8 mouse cellular contexts compared by ENCODE assay signal in genomic region chr3:129213633-129214145, GRCm38 (mm10). TPM values are rescaled to one million over a fixed set of nuclear protein-coding genes. Genes with fewer than 3 reads are reported as not detected.
A peak's percentile ranks its signal among the peaks of the same experiment; 100 is the strongest.
DNase-seq lines count a peak whose midpoint lies in the region; ATAC-seq and TF ChIP-seq lines count a peak whose summit lies in the region.

No protein-coding gene starts in this region.

- under 1% methylated on average over 39 of the region's 39 CpGs for WGBS in intestine, postnatal 0 days
- under 1% methylated on average over 39 of the region's 39 CpGs for WGBS in lung, embryonic 14.5 days
- under 1% methylated on average over 39 of the region's 39 CpGs for WGBS in olfactory bulb, adult 2 months

- TF ChIP-seq POLR2A in olfactory bulb, adult 2 months (IDR thresholded peaks at IDR 0.05; ENCODE audit: insufficient read depth, low read depth, low read length): no peak

- H3K4me3 ChIP-seq in intestine, postnatal 0 days (ENCODE audit: low read depth, low read length): peak overlapping the region; percentile 76
- H3K4me3 ChIP-seq in lung, embryonic 14.5 days (ENCODE audit: low read depth, low read length): peak overlapping the region; percentile 52
- H3K4me3 ChIP-seq in olfactory bulb, adult 2 months (ENCODE audit: insufficient read depth, low read depth, low read length): peak overlapping the region; percentile 22

- no peak for TF ChIP-seq CTCF in intestine, postnatal 0 days (IDR thresholded peaks at IDR 0.05; ENCODE audit: low read depth)
- TF ChIP-seq CTCF in lung, embryonic 14.5 days (IDR thresholded peaks at IDR 0.05; ENCODE audit: low read depth): no peak
- TF ChIP-seq CTCF in olfactory bulb, adult 2 months (IDR thresholded peaks at IDR 0.05; ENCODE audit: insufficient read depth, low read depth, low read length): no peak

- peak overlapping the region; percentile 88 for H3K27ac ChIP-seq in intestine, postnatal 0 days (ENCODE audit: low read depth, low read length)
- H3K27ac ChIP-seq in lung, embryonic 14.5 days (ENCODE audit: low read depth): no peak overlapping the region
- no peak overlapping the region for H3K27ac ChIP-seq in olfactory bulb, adult 2 months (ENCODE audit: insufficient read depth, low read depth, low read length)

- H3K36me3 ChIP-seq in intestine, postnatal 0 days (ENCODE audit: control insufficient read depth, insufficient read depth): no peaks in the 10 kb centered on the region
- no peaks in the 10 kb centered on the region for H3K36me3 ChIP-seq in lung, embryonic 14.5 days (ENCODE audit: insufficient read depth)

- peak overlapping the region; percentile 72 for H3K9ac ChIP-seq in intestine, postnatal 0 days (ENCODE audit: low read depth, low read length)
- peak overlapping the region; percentile 2; the same call in 1 of the 2 replicates for H3K9ac ChIP-seq in lung, embryonic 14.5 days

- DNase-seq in frontal cortex, postnatal 36 days (ENCODE audit: low spot score in 2 of 2): no peak
- peak; percentile 97 for DNase-seq in embryo, embryonic 10 days (ENCODE audit: low spot score)
- DNase-seq in heart, adult 11 months: peak; percentile 98
- peak; percentile 93 for DNase-seq in lung, embryonic 14.5 days
- peak; percentile 92 to 96 for DNase-seq in urinary bladder, postnatal 4 days (ENCODE audit: low spot score in 2 of 2)

- 0 out of 2 replicates have a peak, but pooled peaks have one; percentile 16 for ATAC-seq in frontal cortex, adult (ENCODE audit: low TSS enrichment)
- peak; percentile 93 for ATAC-seq in intestine, postnatal 0 days
- ATAC-seq in lung, embryonic 14.5 days (ENCODE audit: insufficient read depth): peak; percentile 96

- no peaks in the 10 kb centered on the region for H3K9me3 ChIP-seq in intestine, postnatal 0 days (ENCODE audit: control insufficient read depth)
- no peaks in the 10 kb centered on the region for H3K9me3 ChIP-seq in lung, embryonic 14.5 days (ENCODE audit: low read depth, low read length)

- H3K27me3 ChIP-seq in intestine, postnatal 0 days (replicated peaks; ENCODE audit: control insufficient read depth, insufficient read depth, low read length): peaks cover 28% of the 10 kb centered on the region
- H3K27me3 ChIP-seq in lung, embryonic 14.5 days (ENCODE audit: insufficient read depth, low read length): peaks cover 93% of the 10 kb centered on the region

- no peaks in the 10 kb centered on the region for H3K4me1 ChIP-seq in intestine, postnatal 0 days (replicated peaks; ENCODE audit: control insufficient read depth, insufficient read depth, low read length)
- no peaks in the 10 kb centered on the region for H3K4me1 ChIP-seq in lung, embryonic 14.5 days (ENCODE audit: insufficient read depth)
- H3K4me1 ChIP-seq in olfactory bulb, adult 2 months (ENCODE audit: control insufficient read depth, insufficient read depth, low read length): peaks cover 12% of the 10 kb centered on the region

- H3K4me2 ChIP-seq in intestine, postnatal 0 days (replicated peaks; ENCODE audit: low read depth): peak overlapping the region; percentile 94
- peak overlapping the region; percentile 96 for H3K4me2 ChIP-seq in lung, embryonic 14.5 days

RNA-seq across cellular contexts. Expression of gene Pitx2, which starts 14.0 kb away (rescaled TPM):
- 12.3 and 18.3 TPM in 2 replicates for polyA plus RNA-seq in intestine, postnatal 0 days (2015; fragmentation: Nextera tagmentation; extraction: Ambion mirVana)
- 0.87 and 5.1 TPM in 2 replicates for polyA plus RNA-seq in lung, embryonic 14.5 days (2014; fragmentation: Nextera tagmentation; extraction: Ambion mirVana)
- not detected in 2 replicates for polyA plus RNA-seq in olfactory bulb, adult 2 months (2012; ENCODE audit: insufficient read depth, insufficient read length, low replicate concordance, missing spikeins)

Comparison
In these comparisons a context has a peak if more than half of its experiments do, and no peak if none do; other contexts are left out.
1. ATAC-seq: peak in every context shown above with its lines; median percentile 96 in lung, embryonic 14.5 days; 93 in intestine, postnatal 0 days; 16 in frontal cortex, adult.
2. DNase-seq: peak in embryo, embryonic 10 days (single experiment), heart, adult 11 months (single experiment), lung, embryonic 14.5 days (single experiment) and urinary bladder, postnatal 4 days (2 of 2); none in frontal cortex, postnatal 36 days (0 of 2).
3. H3K4me3 ChIP-seq: peak in every context shown above with its lines; median percentile 76 in intestine, postnatal 0 days; 52 in lung, embryonic 14.5 days; 22 in olfactory bulb, adult 2 months.